Mouse (Mus musculus) mouse embryonic stem cell (cell line): ENCODE measurements around the gene Lelp1.

ENCODE experiments used
- in situ Hi-C, 2 experiments: fragments of 300-500 bp; cut with MboI; formaldehyde crosslinking; loops; 1 replicate in 1 of 2; 3 replicates in 1 of 2; pipeline ENCODE4 v1.14.3; 2019 to 2020; ENCODE audit warnings: low sequenced_read_pairs in 2 of 2, low pct_unique_long_range_greater_than_20kb in 1 of 2, mixed read lengths in 1 of 2; ENCODE audit not compliant: unreplicated experiment in 1 of 2

Lelp1 gene

GRCm38 (mm10) chr3:92142644-92143043, at the start of gene Lelp1:
Lelp1 (minus strand) TSS chr3:92142744.
- in situ Hi-C loops: loop anchor here in 1 of 2 experiments (25.0 kb wide), 1 partner anchor 370 kb away; the partner anchor contains the start of gene Sprr4

GRCm38 (mm10) chr3:92176880-92177279, 34.3 kb upstream of the Lelp1 start:
- in situ Hi-C loops: no loop called here

- in situ Hi-C loops: no loop called here
Observed at GRCm38 (mm10) chr3:92169847-92170246, 27.3 kb upstream of the Lelp1 start.

- in situ Hi-C loops: no loop called here
Observed at GRCm38 (mm10) chr3:92153322-92153721, 10.8 kb upstream of the Lelp1 start.

DNA sequence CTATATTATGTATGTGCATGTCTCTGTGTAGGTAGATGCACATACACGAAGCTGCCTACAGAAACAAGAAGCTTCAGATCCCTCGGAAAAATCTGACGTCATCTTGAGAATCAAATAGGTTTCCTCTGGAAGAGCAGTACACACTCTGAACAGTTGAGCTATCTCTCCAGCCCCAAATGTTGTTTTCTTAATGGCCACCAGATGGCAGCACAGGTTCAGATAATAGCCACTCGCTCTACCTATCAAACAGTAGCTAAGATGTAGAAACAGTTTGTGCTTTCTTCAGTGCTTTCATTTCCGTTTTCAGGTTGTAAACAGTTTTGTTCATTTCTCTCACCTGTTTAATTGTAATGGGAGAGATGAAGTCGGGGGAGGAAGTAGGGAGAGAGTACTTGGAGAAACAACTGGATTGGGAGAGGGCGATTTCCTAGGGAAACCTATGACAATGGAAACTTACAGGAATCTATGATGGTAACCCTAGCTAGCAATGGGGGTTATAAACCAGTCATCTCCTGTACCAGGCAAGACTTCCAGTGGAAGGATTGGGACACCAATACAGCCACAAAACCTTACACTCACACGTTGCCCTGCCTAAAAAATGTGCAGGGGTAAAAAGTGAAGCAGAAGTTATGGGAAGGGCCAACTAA, 8.2 kb upstream of the Lelp1 start:
- in situ Hi-C loops: no loop called here

DNA sequence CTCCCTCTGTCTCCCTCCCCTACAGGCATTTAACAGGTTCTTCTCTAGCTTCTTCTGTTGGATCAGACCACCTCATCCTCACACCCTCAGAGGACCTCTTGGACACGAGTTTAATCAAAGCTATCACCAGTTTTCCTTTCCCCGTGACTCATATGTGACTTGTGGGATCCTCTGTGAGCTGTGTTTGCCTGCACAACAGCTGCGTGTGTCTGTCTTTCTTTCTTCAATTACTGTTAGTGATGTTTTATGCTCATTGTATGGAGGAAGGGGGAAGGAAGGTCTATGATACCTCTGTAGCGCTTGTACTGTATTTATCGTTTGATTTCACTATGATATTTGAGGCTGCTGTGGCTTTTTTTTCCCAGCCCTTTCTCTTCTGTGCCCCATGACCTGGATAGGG, 5.4 kb upstream of the Lelp1 start:
- in situ Hi-C loops: loop anchor here in 1 of 2 experiments (25.0 kb wide), 1 partner anchor 364 kb away; the partner anchor contains the start of gene Sprr4

DNA sequence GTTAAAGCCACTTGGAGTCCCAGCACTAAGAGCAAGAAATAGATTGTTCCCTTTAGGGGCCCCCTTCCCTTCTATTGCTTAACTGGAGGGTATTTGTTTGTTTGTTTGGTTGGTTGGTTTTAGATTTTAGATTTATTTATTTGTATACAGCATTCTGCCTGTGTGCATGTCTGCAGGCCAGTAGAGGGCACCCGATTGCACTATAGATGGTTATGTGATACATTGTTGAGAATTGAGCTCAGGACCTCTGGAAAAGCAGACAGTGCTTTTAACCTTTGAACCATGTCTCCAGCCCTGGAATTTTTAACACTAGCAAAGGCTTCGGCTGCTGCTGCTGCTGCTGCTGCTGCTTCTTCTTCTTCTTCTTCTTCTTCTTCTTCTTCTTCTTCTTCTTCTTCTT, 4.9 kb upstream of the Lelp1 start:
- in situ Hi-C loops: loop anchor here in 1 of 2 experiments (25.0 kb wide), 1 partner anchor 365 kb away; the partner anchor contains the start of gene Sprr4

- in situ Hi-C loops: no loop called here
Observed at GRCm38 (mm10) chr3:92123847-92124246, 18.7 kb downstream of the Lelp1 start, which contains the start of gene Prr9. Prr9 (minus strand) TSS chr3:92123947.

DNA sequence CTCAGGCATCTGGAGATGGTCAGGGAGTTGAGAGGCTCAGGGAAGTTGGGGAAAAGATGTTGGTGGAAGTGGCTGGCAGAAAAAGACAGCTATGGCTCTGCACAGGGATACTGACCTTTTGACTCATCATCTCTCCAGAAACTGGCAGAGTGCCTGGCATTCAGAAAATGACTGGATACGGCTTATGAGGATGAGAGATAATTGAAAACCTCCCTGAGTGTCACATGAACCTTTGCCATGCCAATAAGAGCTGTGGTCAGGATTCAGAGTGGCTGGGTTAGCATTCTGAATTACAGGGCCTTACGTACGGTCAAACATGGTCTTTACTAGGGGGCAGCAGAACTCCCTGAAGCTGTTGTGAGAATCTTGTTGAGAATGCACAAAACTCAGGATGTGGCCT, 21.6 kb downstream of the Lelp1 start:
- in situ Hi-C loops: no loop called here

- in situ Hi-C loops: no loop called here
Observed at GRCm38 (mm10) chr3:92117930-92118329, 24.6 kb downstream of the Lelp1 start.

- in situ Hi-C loops: no loop called here
Observed at GRCm38 (mm10) chr3:92111526-92111925, 31.0 kb downstream of the Lelp1 start.

GRCm38 (mm10) chr3:92110790-92111189, 31.8 kb downstream of the Lelp1 start:
- in situ Hi-C loops: no loop called here

- in situ Hi-C loops: no loop called here
Observed at GRCm38 (mm10) chr3:92106582-92106981, 36.0 kb downstream of the Lelp1 start.
